Mouse (Mus musculus): ENCODE measurements around the gene Rwdd2b.

DNA sequence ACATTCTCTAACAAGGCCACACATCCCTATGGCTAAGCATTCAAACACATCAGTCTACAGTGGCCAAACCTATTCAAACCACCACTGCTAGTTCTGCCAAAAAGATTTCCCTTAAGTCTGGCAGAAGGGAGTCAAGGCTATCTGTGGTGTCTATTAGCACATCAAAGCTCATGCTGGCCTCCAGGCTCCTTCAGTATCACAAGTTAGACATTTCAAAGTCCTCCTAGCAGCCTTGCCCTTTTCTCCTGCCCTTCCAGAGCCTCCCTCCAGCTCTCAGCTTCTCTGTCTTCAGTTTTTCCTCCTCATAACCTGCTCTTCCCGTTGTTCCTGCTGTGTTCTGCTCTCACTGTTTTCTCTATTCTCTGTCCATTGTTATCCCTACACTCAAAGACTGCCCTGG lies 3.7 kb upstream of the Rwdd2b start:
- TF ChIP-seq CTCF (IDR thresholded peaks at IDR 0.05; ENCODE audit: extremely low read depth, insufficient read depth, low read length): no peak
- no peak for TF ChIP-seq POLR2A (IDR thresholded peaks at IDR 0.05; ENCODE audit: extremely low read depth, insufficient read depth, low read length)

Measured in cortical plate, adult 2 months (tissue).